In the genomic region with DNA sequence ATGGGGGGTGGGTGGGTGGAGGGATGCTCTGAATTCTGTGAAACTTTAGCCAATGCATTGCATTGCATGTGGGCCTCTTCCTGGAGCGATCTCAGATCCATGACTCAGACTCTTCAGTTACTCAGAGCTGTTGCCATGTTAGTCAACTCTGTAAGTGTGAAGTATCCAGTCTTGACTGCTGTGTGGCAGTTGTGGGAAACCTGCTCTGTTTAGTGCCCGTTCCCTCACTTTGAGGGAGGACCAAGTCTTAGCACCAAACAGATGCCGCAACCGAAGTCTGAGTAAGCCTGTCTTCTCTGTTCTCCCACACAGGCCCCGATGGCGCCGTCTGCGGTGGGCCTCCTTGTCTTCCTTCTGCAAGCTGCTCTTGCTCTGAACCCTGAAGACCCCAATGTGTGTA, we compare ENCODE assay signal across 30 mouse cellular contexts.
A peak's percentile ranks its signal among the peaks of the same experiment; 100 is the strongest.
DNase-seq lines count a peak whose midpoint lies in the region; ATAC-seq and TF ChIP-seq lines count a peak whose summit lies in the region.
"Had no signal": no experiment of that assay in that cellular context is flagged by ENCODE, and none has a peak within 500 bp of the region (broad histone marks: within the 10 kb centered on the region; RNA-seq: fewer than 3 reads in every experiment).

No protein-coding gene starts in this region.

- TF ChIP-seq POLR2A in lung, adult 2 months (IDR thresholded peaks at IDR 0.05; ENCODE audit: borderline replicate concordance, extremely low read depth, low read depth, low read length), result no peak

- WGBS in hindbrain, embryonic 10.5 days, result 95% methylated on average over 8 of the region's 8 CpGs
- WGBS in lung, adult 2 months, result 94% methylated on average over 8 of the region's 8 CpGs

- peak; percentile 7 for DNase-seq in NIH3T3 (ENCODE audit: low read depth)
- DNase-seq in left cerebral cortex, adult 9 months (ENCODE audit: low spot score in 2 of 2), result peak; percentile 28 to 68
- peak; percentile 58 for DNase-seq in right cerebral cortex, postnatal 25 days
- DNase-seq in hindbrain, embryonic 10.5 days (ENCODE audit: low spot score), result no peak
- no peak for DNase-seq in lung, adult 2 months
- DNase-seq: adrenal gland, postnatal 14 days; cerebellum, adult 8-10 months; cerebellum, postnatal 36 days; embryo, embryonic 11 days; gastrocnemius, postnatal 14 days; heart, adult 18-20 months; heart, postnatal 14 days; kidney, adult 11 months; layer of hippocampus, postnatal 36 days; liver, embryonic 13.5 days; lung, embryonic 14.5 days; lung, postnatal 36 days; thymus, adult 18-20 months; thymus, postnatal 4 days had no signal

- ATAC-seq in frontal cortex, adult (ENCODE audit: low TSS enrichment), result peak; percentile 96
- ATAC-seq in inflammation-experienced regulatory T-cells, adult 6 months, result no peak
- ATAC-seq: midbrain, embryonic 15.5 days had no signal

- no peak for TF ChIP-seq CTCF in lung, adult 2 months (IDR thresholded peaks at IDR 0.05; ENCODE audit: insufficient read depth, low read length)

- H3K36me3 ChIP-seq in hindbrain, embryonic 10.5 days, result no peaks in the 10 kb centered on the region
- H3K36me3 ChIP-seq: embryonic facial prominence, embryonic 13.5 days; forebrain, embryonic 12.5 days; heart, embryonic 13.5 days; hindbrain, embryonic 12.5 days; liver, embryonic 13.5 days; midbrain, embryonic 15.5 days; neural tube, embryonic 13.5 days had no signal

- H3K27me3 ChIP-seq in hindbrain, embryonic 10.5 days (ENCODE audit: insufficient read depth, poor library complexity, severe bottlenecking), result peaks cover 7% of the 10 kb centered on the region; the same call in 1 of the 2 replicates
- H3K27me3 ChIP-seq: embryonic facial prominence, embryonic 13.5 days; forebrain, embryonic 12.5 days; midbrain, embryonic 15.5 days; neural tube, embryonic 13.5 days had no signal

- no peak overlapping the region for H3K27ac ChIP-seq in hindbrain, embryonic 10.5 days
- H3K27ac ChIP-seq: embryonic facial prominence, embryonic 13.5 days; forebrain, embryonic 12.5 days; heart, embryonic 13.5 days; hindbrain, embryonic 12.5 days; kidney, postnatal 0 days; liver, embryonic 13.5 days; midbrain, embryonic 15.5 days; neural tube, embryonic 13.5 days had no signal

- H3K9me3 ChIP-seq in hindbrain, embryonic 10.5 days, result no peaks in the 10 kb centered on the region
- H3K9me3 ChIP-seq: embryonic facial prominence, embryonic 13.5 days; forebrain, embryonic 12.5 days; heart, embryonic 13.5 days; hindbrain, embryonic 12.5 days; liver, embryonic 13.5 days; megakaryocyte, embryonic 14.5 days; midbrain, embryonic 15.5 days; neural tube, embryonic 13.5 days had no signal

- H3K4me1 ChIP-seq in hindbrain, embryonic 10.5 days (replicated peaks), result peaks cover 46% of the 10 kb centered on the region
- H3K4me1 ChIP-seq in lung, adult 2 months (ENCODE audit: control insufficient read depth, insufficient read depth, low read length), result no peaks in the 10 kb centered on the region
- H3K4me1 ChIP-seq: heart, embryonic 13.5 days; liver, embryonic 13.5 days; megakaryocyte, embryonic 14.5 days had no signal

- H3K4me3 ChIP-seq in hindbrain, embryonic 10.5 days, result no peak overlapping the region
- no peak overlapping the region for H3K4me3 ChIP-seq in lung, adult 2 months (replicated peaks; ENCODE audit: extremely low read depth, low read depth, low read length)
- H3K4me3 ChIP-seq: embryonic facial prominence, embryonic 13.5 days; erythroblast, embryonic 14.5 days; forebrain, embryonic 12.5 days; heart, embryonic 13.5 days; hindbrain, embryonic 12.5 days; liver, embryonic 13.5 days; megakaryocyte, embryonic 14.5 days; midbrain, embryonic 15.5 days; neural tube, embryonic 13.5 days had no signal

Comparison
In these comparisons a context has a peak if more than half of its experiments do, and no peak if none do; other contexts are left out.
1. DNase-seq: peak in NIH3T3 (single experiment), left cerebral cortex, adult 9 months (2 of 2) and right cerebral cortex, postnatal 25 days (single experiment); none in hindbrain, embryonic 10.5 days (single experiment) and lung, adult 2 months (single experiment).